Mouse (Mus musculus) intestine, embryonic 16.5 days (tissue): ENCODE results near the gene Pf4. TPM values are rescaled to one million over a fixed set of nuclear protein-coding genes. Genes with fewer than 3 reads are reported as not detected.

Experiments used
- ATAC-seq: fragments of 200-750 bp; cut with Nextera tagmentation; 2 replicates; pipeline ENCODE4 v1.8.0; 2017; ENCODE audit warnings: moderate TSS enrichment, moderate library complexity
- H3K27ac ChIP-seq: fragments of 300-500 bp; sonication (generic); 2 replicates; pipeline ENCODE4 v1.5.1; 2014; ENCODE audit warnings: mild to moderate bottlenecking, low read length
- H3K27me3 ChIP-seq: fragments of 300-500 bp; sonication (generic); replicated peaks from 2 replicates; pipeline ENCODE4 v1.6.1; 2014; ENCODE audit warnings: low read length, control low read depth, mixed read lengths; ENCODE audit not compliant: control insufficient read depth, insufficient read depth
- H3K36me3 ChIP-seq: fragments of 300-500 bp; sonication (generic); 2 replicates; pipeline ENCODE4 v1.6.1; 2014; ENCODE audit warnings: low read length, control low read depth; ENCODE audit not compliant: control insufficient read depth, insufficient read depth
- H3K4me1 ChIP-seq: fragments of 300-500 bp; sonication (generic); 2 replicates; pipeline ENCODE4 v1.6.1; 2014; ENCODE audit warnings: low read length, control low read depth, mixed read lengths; ENCODE audit not compliant: control insufficient read depth, insufficient read depth
- H3K4me2 ChIP-seq: fragments of 300-500 bp; sonication (generic); 2 replicates; pipeline ENCODE4 v1.6.1; 2014; ENCODE audit warnings: low read depth, low read length, control low read depth
- H3K4me3 ChIP-seq: fragments of 300-500 bp; sonication (generic); 2 replicates; pipeline ENCODE4 v1.5.1; 2014; ENCODE audit warnings: mild to moderate bottlenecking, low read length
- H3K9ac ChIP-seq: fragments of 300-500 bp; sonication (generic); 2 replicates; pipeline ENCODE4 v1.6.1; 2014; ENCODE audit warnings: low read depth, low read length
- H3K9me3 ChIP-seq: fragments of 300-500 bp; sonication (generic); 2 replicates; pipeline ENCODE4 v1.6.1; 2016; ENCODE audit warnings: low read length, control low read depth; ENCODE audit not compliant: control insufficient read depth
- WGBS: fragments of 180-500 bp; shearing (Covaris S2); extraction: QIAGEN DNeasy Blood & Tissue Kit; methylation state at CpG from one replicate; pipeline ENCODE4 v1.1.7; 2014; 5-methylcytosine and 5-hydroxymethylcytosine counted together
- polyA plus RNA-seq: library from polyadenylated mRNA; unstranded; fragments of >200 nt; fragmentation: Nextera tagmentation; extraction: Ambion mirVana; gene quantifications from 2 replicates; pipeline ENCODE4 v1.2.1, GENCODE M21; 2015

Gene Pf4
- polyA plus RNA-seq, 1 experiment from 2014 or later = 47.1 TPM

DNA sequence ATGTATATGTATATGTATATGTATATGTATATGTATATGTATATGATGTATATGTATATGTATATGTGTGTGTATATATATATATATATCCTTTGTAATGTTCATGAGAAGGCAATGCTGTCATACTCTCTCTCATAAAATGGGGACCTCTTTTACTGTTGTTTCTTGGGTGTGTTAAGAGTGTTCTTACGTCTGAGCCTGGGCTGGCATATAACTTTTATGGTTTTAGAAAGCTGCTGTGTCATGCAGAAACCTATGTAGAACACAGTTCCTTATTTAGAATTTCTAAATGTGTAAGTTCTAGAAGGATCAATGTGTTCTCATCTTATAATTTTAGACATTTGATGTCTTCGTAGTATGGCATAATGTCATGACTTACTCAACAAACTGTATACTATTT is 11.4 kb upstream of the Pf4 start:
- H3K4me1 ChIP-seq = peaks cover 9% of the 10 kb centered on the region
- H3K4me2 ChIP-seq = no peak overlapping the region
- H3K27me3 ChIP-seq = peaks cover 4% of the 10 kb centered on the region
- no peaks in the 10 kb centered on the region for H3K36me3 ChIP-seq
- WGBS = 74% methylated on average over 2 of the region's 2 CpGs
- H3K27ac ChIP-seq = no peak overlapping the region
- H3K4me3 ChIP-seq = no peak overlapping the region
- H3K9ac ChIP-seq = no peak overlapping the region
- no peak for ATAC-seq
- H3K9me3 ChIP-seq = no peaks in the 10 kb centered on the region

DNA sequence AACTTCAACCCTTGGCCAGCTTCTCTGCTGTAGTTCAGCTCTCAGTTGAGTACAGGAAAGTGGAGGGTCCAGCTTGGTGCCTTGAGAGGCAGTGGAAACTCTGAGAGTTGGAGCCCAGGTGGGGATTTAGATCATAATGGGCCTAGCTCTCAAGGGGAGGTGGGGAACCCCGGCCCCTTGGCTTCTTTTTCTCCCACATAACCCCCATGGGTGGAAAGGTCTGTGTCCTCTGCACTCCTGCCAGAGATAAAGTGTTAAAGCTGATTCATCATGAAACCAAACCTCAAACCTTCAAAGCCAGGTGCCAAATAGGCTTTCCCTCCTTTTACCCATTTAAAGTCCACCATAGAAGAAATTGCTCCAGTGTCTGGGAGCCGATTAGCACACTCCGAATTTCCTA is 10.4 kb upstream of the Pf4 start:
- Histone ChIP-seq H3K36me3 (no peaks in the 10 kb centered on the region), H3K9ac (no peak overlapping the region), H3K9me3 (no peaks in the 10 kb centered on the region), H3K27ac (no peak overlapping the region), H3K27me3 (peaks cover 4% of the 10 kb centered on the region), H3K4me1 (peaks cover 9% of the 10 kb centered on the region), H3K4me2 (no peak overlapping the region), H3K4me3 (no peak overlapping the region)
- 83% methylated on average over 3 of the region's 3 CpGs for WGBS
- ATAC-seq = no peak

GRCm38 (mm10) chr5:90763912-90764665 is 8.1 kb upstream of the Pf4 start:
- H3K27ac ChIP-seq = no peak overlapping the region
- H3K9ac ChIP-seq = no peak overlapping the region
- no peak for ATAC-seq
- peaks cover 6% of the 10 kb centered on the region for H3K4me1 ChIP-seq
- 73% methylated on average over 12 of the region's 12 CpGs for WGBS
- no peaks in the 10 kb centered on the region for H3K9me3 ChIP-seq
- H3K36me3 ChIP-seq = no peaks in the 10 kb centered on the region
- H3K4me3 ChIP-seq = no peak overlapping the region
- H3K4me2 ChIP-seq = no peak overlapping the region
- H3K27me3 ChIP-seq = peaks cover 4% of the 10 kb centered on the region

DNA sequence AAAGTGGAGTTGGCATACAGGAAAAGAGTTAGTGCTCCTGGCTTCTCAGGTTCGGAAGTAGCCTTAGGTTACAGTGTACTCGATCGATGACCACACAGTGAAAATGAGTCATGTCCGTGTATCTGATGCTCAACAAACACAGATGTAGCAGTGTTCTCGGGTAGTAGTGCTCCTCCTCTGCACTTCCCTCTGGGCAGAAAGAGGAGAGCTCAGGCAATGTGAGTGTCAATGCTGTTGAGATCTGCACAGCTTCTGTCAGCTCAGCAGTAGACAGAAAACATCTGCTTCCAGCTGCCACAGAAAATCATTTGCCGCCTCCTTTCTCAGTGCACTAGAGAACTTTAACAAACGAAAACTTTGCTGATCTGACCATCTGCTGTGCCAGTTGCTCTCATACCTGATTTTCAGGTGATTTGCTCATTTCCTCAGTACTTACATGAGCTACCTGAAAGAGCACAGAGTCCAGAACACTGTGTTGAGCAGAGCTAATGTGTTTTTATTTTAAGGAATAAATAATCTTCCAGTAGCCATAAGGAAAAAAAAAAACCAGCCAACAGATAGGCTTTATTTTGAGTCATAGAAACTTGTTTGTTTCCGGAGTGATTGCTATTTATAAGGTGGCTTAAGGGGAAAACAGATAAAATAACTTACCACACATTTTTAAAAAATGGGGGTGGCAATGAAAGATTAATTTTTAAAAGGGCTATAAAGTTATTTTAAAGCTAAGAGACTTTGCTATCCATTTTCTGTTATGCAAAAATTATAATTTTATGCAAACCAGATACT is 6.2 kb upstream of the Pf4 start:
- Histone ChIP-seq H3K27me3 (no peaks in the 10 kb centered on the region), H3K4me3 (no peak overlapping the region), H3K36me3 (no peaks in the 10 kb centered on the region), H3K27ac (no peak overlapping the region), H3K9me3 (no peaks in the 10 kb centered on the region), H3K4me2 (no peak overlapping the region), H3K9ac (no peak overlapping the region), H3K4me1 (no peaks in the 10 kb centered on the region)
- no peak for ATAC-seq
- WGBS = 44% methylated on average over 8 of the region's 8 CpGs

DNA sequence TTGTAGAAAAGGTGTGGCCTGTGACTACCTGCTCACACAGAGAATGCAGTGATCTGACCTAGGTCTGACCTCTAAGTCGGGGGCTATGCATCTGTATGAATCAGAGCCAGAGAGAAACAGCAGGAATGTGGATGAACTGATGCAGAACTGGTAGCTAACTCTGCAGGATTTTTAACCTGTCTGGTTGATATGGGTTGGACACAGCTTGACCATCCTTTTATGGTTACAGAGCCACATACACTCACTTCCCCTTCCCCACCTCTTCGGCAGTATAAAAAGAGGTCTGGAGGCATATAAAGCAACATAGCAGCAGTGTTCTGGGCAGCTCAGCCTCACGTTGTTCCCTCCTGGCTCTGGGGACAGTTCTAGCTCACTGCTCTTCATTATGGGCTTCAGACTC is 4.0 kb upstream of the Pf4 start, which contains the start of gene Ppbp:
Gene Ppbp, plus strand, starts transcription at position 301 of the 400 bp plus-strand sequence.
- Histone ChIP-seq H3K4me3 (no peak within 1 kb of the TSS), H3K27ac (no peak within 1 kb of the TSS), H3K4me2 (no peak within 1 kb of the TSS), H3K27me3 (no peaks in the 10 kb centered on the region), H3K36me3 (no peaks in the 10 kb centered on the region), H3K4me1 (peaks cover 5% of the 10 kb centered on the region; the same call in 1 of the 2 replicates), H3K9me3 (no peaks in the 10 kb centered on the region), H3K9ac (no peak within 1 kb of the TSS)
- 61% methylated on average over 3 of the region's 3 CpGs for WGBS
- ATAC-seq = no peak

DNA sequence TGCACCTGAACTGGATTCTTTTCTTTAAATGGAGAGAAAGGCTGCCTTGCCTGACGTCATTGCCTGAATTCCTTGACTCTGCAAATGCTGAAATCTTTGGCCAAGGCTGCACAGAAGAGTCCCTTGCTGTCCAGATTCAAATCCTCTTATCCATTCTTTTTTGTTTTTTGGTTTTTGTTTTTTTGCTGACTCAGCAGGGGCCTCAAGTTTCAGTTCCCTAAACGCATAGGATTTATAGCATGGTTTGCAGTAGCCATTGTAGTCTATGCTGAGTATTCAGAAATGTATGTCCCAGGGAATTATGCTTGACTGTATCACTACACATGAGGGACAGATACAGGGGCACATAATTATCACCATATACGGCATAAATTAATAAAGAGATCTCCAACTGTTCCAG is 866 bp upstream of the Pf4 start:
- 70% methylated on average over 3 of the region's 3 CpGs for WGBS
- Histone ChIP-seq H3K9me3 (no peaks in the 10 kb centered on the region), H3K4me2 (no peak overlapping the region), H3K4me3 (no peak overlapping the region), H3K4me1 (peaks cover 5% of the 10 kb centered on the region; the same call in 1 of the 2 replicates), H3K27ac (no peak overlapping the region), H3K9ac (no peak overlapping the region), H3K36me3 (no peaks in the 10 kb centered on the region), H3K27me3 (no peaks in the 10 kb centered on the region)
- no peak for ATAC-seq

DNA sequence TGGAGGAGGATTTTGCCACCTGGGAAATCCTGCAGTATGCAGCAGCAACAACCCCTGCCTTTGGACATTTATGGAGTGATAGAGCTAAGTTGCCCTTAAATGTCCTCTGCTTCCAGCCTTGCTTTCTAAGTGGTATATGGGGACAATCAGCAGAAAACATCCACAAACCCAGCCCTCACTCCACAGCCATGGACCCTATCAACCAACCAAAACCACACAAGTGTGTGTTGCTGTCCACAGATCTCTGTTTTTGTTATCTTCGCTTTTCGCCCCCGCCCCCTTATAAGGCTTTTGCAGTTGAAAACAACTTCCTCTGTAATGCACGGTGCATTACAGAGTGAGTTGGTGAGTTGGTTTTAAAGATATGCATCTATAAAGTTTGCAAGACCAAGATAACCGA is 3.3 kb downstream of the Pf4 start:
- Histone ChIP-seq H3K9me3 (no peaks in the 10 kb centered on the region), H3K9ac (no peak overlapping the region), H3K36me3 (no peaks in the 10 kb centered on the region), H3K4me2 (no peak overlapping the region), H3K4me3 (no peak overlapping the region), H3K27me3 (no peaks in the 10 kb centered on the region), H3K4me1 (peaks cover 5% of the 10 kb centered on the region; the same call in 1 of the 2 replicates), H3K27ac (no peak overlapping the region)
- 82% methylated on average over 5 of the region's 5 CpGs for WGBS
- no peak for ATAC-seq

DNA sequence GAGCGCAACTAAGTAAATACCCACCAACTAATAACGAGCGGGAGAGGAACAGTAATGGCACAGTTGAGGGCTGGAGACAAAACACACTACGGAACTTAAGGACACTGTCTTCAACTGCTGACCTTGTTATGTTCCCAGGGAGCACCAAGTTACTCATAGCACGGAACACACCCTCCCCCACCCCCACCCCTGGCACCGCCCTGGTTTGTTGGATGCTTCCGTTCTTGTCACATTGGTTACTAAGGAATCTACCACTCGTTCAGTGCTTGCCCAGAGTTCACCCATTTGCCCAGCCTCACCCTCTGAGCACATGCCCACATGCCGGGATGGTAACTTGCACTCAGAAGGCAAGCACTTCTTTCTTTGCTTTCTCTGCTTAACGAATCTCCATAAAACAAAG is 5.4 kb downstream of the Pf4 start:
- no peaks in the 10 kb centered on the region for H3K27me3 ChIP-seq
- H3K4me2 ChIP-seq = no peak overlapping the region
- peaks cover under 1% of the 10 kb centered on the region; the same call in 1 of the 2 replicates for H3K4me1 ChIP-seq
- no peaks in the 10 kb centered on the region for H3K9me3 ChIP-seq
- no peak overlapping the region for H3K27ac ChIP-seq
- no peak for ATAC-seq
- no peak overlapping the region for H3K9ac ChIP-seq
- 83% methylated on average over 10 of the region's 10 CpGs for WGBS
- no peaks in the 10 kb centered on the region for H3K36me3 ChIP-seq
- no peak overlapping the region for H3K4me3 ChIP-seq

GRCm38 (mm10) chr5:90778856-90779255 is 6.6 kb downstream of the Pf4 start:
- Histone ChIP-seq H3K4me1 (no peaks in the 10 kb centered on the region), H3K4me3 (no peak overlapping the region), H3K36me3 (no peaks in the 10 kb centered on the region), H3K9me3 (no peaks in the 10 kb centered on the region), H3K9ac (no peak overlapping the region), H3K4me2 (no peak overlapping the region), H3K27ac (no peak overlapping the region), H3K27me3 (no peaks in the 10 kb centered on the region)
- WGBS = 80% methylated on average over 6 of the region's 6 CpGs
- no peak for ATAC-seq
